Mouse (Mus musculus) erythroblast, embryonic 14.5 days (primary cell): ENCODE data around the gene Pced1b.

Experiments used
- GATA1 ChIP-seq: IDR thresholded peaks from 2 replicates; pipeline ENCODE4 v1.6.1; 2012; ENCODE audit warnings: low read length, inconsistent platforms, mixed read lengths
- TAL1 ChIP-seq: IDR thresholded peaks from 3 replicates; pipeline ENCODE4 v1.6.1; 2012; ENCODE audit warnings: low read length, inconsistent platforms, mixed read lengths

- TF ChIP-seq GATA1, result no peak
- TF ChIP-seq TAL1, result no peak
These were observed 68.5 kb downstream of the Pced1b start for GRCm38 (mm10) chr15:97315422-97315757.
